Mouse (Mus musculus): ENCODE results near the gene Spindoc. TPM values are rescaled to one million over a fixed set of nuclear protein-coding genes. Genes with fewer than 3 reads are reported as not detected.
A peak's percentile ranks its signal among the peaks of the same experiment; 100 is the strongest.

Spindoc gene
- total and polyA plus RNA-seq, 3 experiments = 13.0 to 54.1 TPM; not detected in 1

GRCm38 (mm10) chr19:7342646-7343045 is 40.1 kb downstream of the Spindoc start:
- no peaks in the 10 kb centered on the region for H3K27me3 ChIP-seq (ENCODE audit: control insufficient read depth in 1 of 2, insufficient read depth in 2 of 2, low read length in 2 of 2)
- H3K27ac ChIP-seq (ENCODE audit: control insufficient read depth, low read depth, low read length) = peak overlapping the region; percentile 23; the same call in 1 of the 2 replicates
- no peak overlapping the region for H3K9ac ChIP-seq (ENCODE audit: control insufficient read depth, low read depth, low read length, poor library complexity, severe bottlenecking)
- peaks cover 9 to 30% of the 10 kb centered on the region in 2 experiments for H3K4me1 ChIP-seq (ENCODE audit: control insufficient read depth in 1 of 2, insufficient read depth in 2 of 2, low read length in 2 of 2)
- peak; percentile 30 for DNase-seq (ENCODE audit: low read depth, low spot score)
- H3K4me3 ChIP-seq (ENCODE audit: control insufficient read depth in 1 of 2, insufficient read depth in 1 of 2, low read depth in 2 of 2, low read length in 2 of 2) = no peak overlapping the region; a peak in 1 of 4 replicates
- peaks cover 35% of the 10 kb centered on the region for H3K79me2 ChIP-seq (ENCODE audit: control insufficient read depth, insufficient read depth, low read length, poor library complexity)
- H3K36me3 ChIP-seq (ENCODE audit: control insufficient read depth in 1 of 2, insufficient read depth in 2 of 2, low read length in 2 of 2) = peaks cover 0 to 25% of the 10 kb centered on the region in 2 experiments; a peak in 2 of 4 replicates
- H3K9me3 ChIP-seq (replicated peaks; ENCODE audit: insufficient read depth, low read length) = no peaks in the 10 kb centered on the region
- TF ChIP-seq NRF1 (IDR thresholded peaks at IDR 0.05; ENCODE audit: insufficient read depth, low read depth, low read length, poor library complexity, severe bottlenecking) (no peak), CHD1 (IDR thresholded peaks at IDR 0.05; ENCODE audit: low read depth, low read length) (no peak), CHD2 (IDR thresholded peaks at IDR 0.05; ENCODE audit: low read length) (no peak), MYC (IDR thresholded peaks at IDR 0.05; ENCODE audit: low read depth, low read length) (no peak), POLR2A (IDR thresholded peaks at IDR 0.05; ENCODE audit: control insufficient read depth in 1 of 2, insufficient read depth in 1 of 2, low read depth in 1 of 2, low read length in 2 of 2, poor library complexity in 1 of 2) (no peak), MEF2A (IDR thresholded peaks at IDR 0.05; ENCODE audit: extremely low read depth, insufficient replicate concordance, low read depth, low read length, poor library complexity, severe bottlenecking) (no peak)

- peaks cover 0 to 33% of the 10 kb centered on the region in 2 experiments; a peak in 2 of 4 replicates for H3K36me3 ChIP-seq (ENCODE audit: control insufficient read depth in 1 of 2, insufficient read depth in 2 of 2, low read length in 2 of 2)
- no peaks in the 10 kb centered on the region for H3K9me3 ChIP-seq (replicated peaks; ENCODE audit: insufficient read depth, low read length)
- H3K27ac ChIP-seq (ENCODE audit: control insufficient read depth, low read depth, low read length) = peak within 1 kb of the TSS; percentile 91
- peak; percentile 99 for DNase-seq (ENCODE audit: low read depth, low spot score)
- H3K4me1 ChIP-seq (ENCODE audit: control insufficient read depth in 1 of 2, insufficient read depth in 2 of 2, low read length in 2 of 2) = peaks cover 12 to 38% of the 10 kb centered on the region in 2 experiments
- peak within 1 kb of the TSS; percentile 97 for H3K9ac ChIP-seq (ENCODE audit: control insufficient read depth, low read depth, low read length, poor library complexity, severe bottlenecking)
- peak within 1 kb of the TSS; percentile 78 to 86 for H3K4me3 ChIP-seq (ENCODE audit: control insufficient read depth in 1 of 2, insufficient read depth in 1 of 2, low read depth in 2 of 2, low read length in 2 of 2)
- no peaks in the 10 kb centered on the region for H3K27me3 ChIP-seq (ENCODE audit: control insufficient read depth in 1 of 2, insufficient read depth in 2 of 2, low read length in 2 of 2)
- H3K79me2 ChIP-seq (ENCODE audit: control insufficient read depth, insufficient read depth, low read length, poor library complexity) = peaks cover 44% of the 10 kb centered on the region
- peak; percentile 37; the same call in 1 of the 2 replicates for TF ChIP-seq NRF1 (IDR thresholded peaks at IDR 0.05; ENCODE audit: insufficient read depth, low read depth, low read length, poor library complexity, severe bottlenecking)
- TF ChIP-seq SIN3A (IDR thresholded peaks at IDR 0.05; ENCODE audit: low read length) = peak; percentile 98
- TF ChIP-seq ZKSCAN1 (IDR thresholded peaks at IDR 0.05; ENCODE audit: low read depth, low read length) = no peak
- TF ChIP-seq ZMIZ1 (IDR thresholded peaks at IDR 0.05; ENCODE audit: low read depth, low read length) = no peak; the same call in none of the 2 replicates
- peak; percentile 57; the same call in 1 of the 2 replicates for TF ChIP-seq BHLHE40 (IDR thresholded peaks at IDR 0.05; ENCODE audit: borderline replicate concordance, low read depth, low read length)
- TF ChIP-seq TAL1 (IDR thresholded peaks at IDR 0.05; ENCODE audit: low read length) = no peak
- no peak for TF ChIP-seq UBTF (IDR thresholded peaks at IDR 0.05; ENCODE audit: borderline replicate concordance, insufficient read depth, low read depth, low read length)
- TF ChIP-seq MAFK (IDR thresholded peaks at IDR 0.05; ENCODE audit: borderline replicate concordance, low read depth, low read length) = no peak
- no peak for TF ChIP-seq ZC3H11A (IDR thresholded peaks at IDR 0.05; ENCODE audit: low read depth, low read length)
- no peak for TF ChIP-seq GABPA (IDR thresholded peaks at IDR 0.05; ENCODE audit: low read depth, low read length)
- no peak for TF ChIP-seq RAD21 (IDR thresholded peaks at IDR 0.05; ENCODE audit: low read depth, low read length)
- TF ChIP-seq MEF2A (IDR thresholded peaks at IDR 0.05; ENCODE audit: extremely low read depth, insufficient replicate concordance, low read depth, low read length, poor library complexity, severe bottlenecking) = no peak
- TF ChIP-seq RCOR1 (IDR thresholded peaks at IDR 0.05; ENCODE audit: low read depth, low read length) = peak; percentile 48; the same call in 1 of the 2 replicates
- TF ChIP-seq EP300 (IDR thresholded peaks at IDR 0.05; ENCODE audit: low read depth in 1 of 2, low read length in 2 of 2) = peak; percentile 77 to 90
- TF ChIP-seq MYC (IDR thresholded peaks at IDR 0.05; ENCODE audit: low read depth, low read length) = peak; percentile 93
- peak; percentile 69; the same call in 1 of the 2 replicates for TF ChIP-seq HCFC1 (IDR thresholded peaks at IDR 0.05; ENCODE audit: low read depth, low read length)
- TF ChIP-seq NELFE (IDR thresholded peaks at IDR 0.05; ENCODE audit: low read depth, low read length) = peak; percentile 74
- TF ChIP-seq CHD2 (IDR thresholded peaks at IDR 0.05; ENCODE audit: low read length) = no peak
- no peak; the same call in 1 of the 2 replicates for TF ChIP-seq MAZ (IDR thresholded peaks at IDR 0.05; ENCODE audit: low read depth, low read length)
- TF ChIP-seq USF2 (IDR thresholded peaks at IDR 0.05; ENCODE audit: borderline replicate concordance in 1 of 2, insufficient read depth in 1 of 2, low read depth in 1 of 2, low read length in 2 of 2) = no peak
- TF ChIP-seq MXI1 (IDR thresholded peaks at IDR 0.05; ENCODE audit: low read depth, low read length) = peak; percentile 88
- no peak for TF ChIP-seq ZNF384 (IDR thresholded peaks at IDR 0.05; ENCODE audit: low read depth, low read length)
- peak; percentile 20 for TF ChIP-seq KAT2A (conservative IDR thresholded peaks at IDR 0.05; ENCODE audit: low read depth, low read length)
- TF ChIP-seq ETS1 (IDR thresholded peaks at IDR 0.05; ENCODE audit: low read depth, low read length) = peak; percentile 87
- TF ChIP-seq JUND (IDR thresholded peaks at IDR 0.05; ENCODE audit: low read depth, low read length) = no peak
Observed at GRCm38 (mm10) chr19:7341512-7342397, 41.0 kb downstream of the Spindoc start, which contains the start of gene Mark2. TSS of gene Mark2 (minus strand) at chr19:7341860.
